Mouse (Mus musculus) c-Kit-negative CD71-positive TER-119-positive erythroid progenitor cells, embryonic 14.5 days (primary cell): Measurements from ENCODE around the gene Med15.
A peak's percentile ranks its signal among the peaks of the same experiment; 100 is the strongest.

Source experiments
- DNase-seq: peaks from one replicate; pipeline ENCODE4 v3.0.0-alpha.2; 2013; ENCODE audit warnings: low read depth, low spot score

Med15 gene

GRCm38 (mm10) chr16:17732431-17732830 lies 260 bp downstream of the Med15 start:
- DNase-seq: no peak

DNA sequence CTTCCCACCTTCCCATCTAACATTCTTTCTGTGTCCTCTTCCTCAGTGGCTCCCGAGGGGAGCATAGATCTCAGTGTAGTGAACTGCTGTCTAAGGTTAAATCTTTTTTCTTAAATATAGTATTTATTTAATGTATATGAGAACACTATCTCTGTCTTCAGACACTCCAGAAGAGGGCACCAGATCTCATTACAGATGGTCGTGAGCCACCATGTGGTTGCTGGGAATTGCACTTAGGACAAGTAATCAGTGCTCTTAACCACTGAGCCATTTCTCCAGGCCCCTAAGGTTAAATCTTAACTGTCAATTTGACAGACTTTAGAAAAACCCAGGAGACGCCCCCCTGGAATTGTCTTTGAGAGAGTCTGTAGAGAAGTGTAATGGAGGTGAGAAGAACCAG lies 670 bp downstream of the Med15 start:
- DNase-seq: no peak

GRCm38 (mm10) chr16:17729974-17730373 lies 2.7 kb downstream of the Med15 start:
- DNase-seq: no peak

GRCm38 (mm10) chr16:17727179-17727861 lies 5.4 kb downstream of the Med15 start:
- DNase-seq: peak; percentile 40

DNA sequence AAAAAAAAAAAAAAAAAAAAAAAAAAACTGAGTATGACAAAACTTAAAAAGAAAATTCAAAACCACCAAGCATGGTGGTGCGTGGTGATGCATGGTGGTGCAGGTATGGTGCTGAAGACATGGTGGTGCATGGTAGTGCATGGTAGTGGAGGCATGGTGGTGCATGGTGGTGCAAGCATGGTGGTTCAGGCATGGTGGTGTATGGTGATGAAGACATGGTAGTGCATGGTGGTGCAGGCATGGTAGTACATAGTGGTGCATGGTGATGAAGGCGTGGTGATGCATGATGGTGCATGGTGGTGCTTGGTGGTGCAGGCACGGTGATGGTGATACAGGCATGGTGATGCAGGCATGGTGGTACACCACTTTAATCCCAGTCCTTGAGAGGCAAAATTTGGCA lies 8.2 kb downstream of the Med15 start:
- no peak for DNase-seq

DNA sequence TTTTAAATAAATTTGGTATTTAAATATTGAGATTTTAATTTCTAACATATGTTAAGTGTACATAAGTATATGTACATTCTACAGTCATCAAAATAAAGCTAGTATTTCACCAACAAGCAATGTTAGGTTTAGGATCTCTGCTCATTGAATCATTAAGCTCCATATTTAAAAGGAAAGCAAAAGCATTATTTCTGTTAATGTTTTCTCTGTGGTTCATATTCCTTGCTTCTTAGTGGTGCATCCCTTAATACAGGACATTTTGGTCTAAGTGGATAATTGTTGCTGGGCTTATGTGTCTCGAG lies 9.4 kb downstream of the Med15 start:
- DNase-seq: no peak

DNA sequence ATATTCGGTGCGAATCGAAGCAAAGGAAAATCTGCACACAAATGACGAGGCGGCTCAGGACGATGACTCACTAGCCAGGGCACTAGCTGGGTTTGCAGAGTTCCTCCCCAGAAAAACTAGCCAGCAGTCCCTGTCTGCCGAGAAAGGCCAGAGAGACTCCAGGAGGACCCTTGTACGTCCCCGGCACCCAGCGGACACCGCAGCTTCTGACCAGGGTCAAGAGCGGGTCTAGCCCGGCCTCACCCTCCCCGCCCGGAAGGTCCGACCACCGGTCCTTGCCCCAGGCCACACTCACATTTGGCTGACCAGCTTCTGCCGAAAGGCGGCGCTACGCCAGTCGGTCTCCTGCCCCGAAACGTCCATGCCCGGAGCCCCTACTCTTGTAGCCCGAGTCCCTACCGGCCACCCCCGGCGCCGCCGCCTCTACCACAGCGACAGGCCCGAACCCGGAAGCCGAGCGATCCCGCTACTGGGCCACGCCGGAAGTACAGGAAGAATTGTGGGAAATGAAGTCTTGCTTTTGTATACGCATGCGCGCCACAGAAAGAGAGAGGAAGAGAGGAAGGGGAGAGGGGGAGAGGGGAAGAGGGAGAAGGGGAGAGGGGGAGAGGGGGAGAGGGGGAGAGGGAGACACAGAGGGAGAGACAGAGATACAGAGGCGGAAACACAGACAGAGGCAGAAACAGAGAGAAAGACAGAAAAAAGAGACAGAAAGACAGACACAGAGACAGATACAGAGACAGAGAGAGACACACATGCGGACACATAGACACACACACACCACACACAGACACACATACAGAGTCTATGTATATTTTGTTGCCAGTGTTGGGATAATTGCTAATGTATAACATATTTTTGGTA lies 10.0 kb downstream of the Med15 start:
- peak; percentile 72 for DNase-seq

GRCm38 (mm10) chr16:17721822-17722460 lies 10.8 kb downstream of the Med15 start:
- no peak for DNase-seq

DNA sequence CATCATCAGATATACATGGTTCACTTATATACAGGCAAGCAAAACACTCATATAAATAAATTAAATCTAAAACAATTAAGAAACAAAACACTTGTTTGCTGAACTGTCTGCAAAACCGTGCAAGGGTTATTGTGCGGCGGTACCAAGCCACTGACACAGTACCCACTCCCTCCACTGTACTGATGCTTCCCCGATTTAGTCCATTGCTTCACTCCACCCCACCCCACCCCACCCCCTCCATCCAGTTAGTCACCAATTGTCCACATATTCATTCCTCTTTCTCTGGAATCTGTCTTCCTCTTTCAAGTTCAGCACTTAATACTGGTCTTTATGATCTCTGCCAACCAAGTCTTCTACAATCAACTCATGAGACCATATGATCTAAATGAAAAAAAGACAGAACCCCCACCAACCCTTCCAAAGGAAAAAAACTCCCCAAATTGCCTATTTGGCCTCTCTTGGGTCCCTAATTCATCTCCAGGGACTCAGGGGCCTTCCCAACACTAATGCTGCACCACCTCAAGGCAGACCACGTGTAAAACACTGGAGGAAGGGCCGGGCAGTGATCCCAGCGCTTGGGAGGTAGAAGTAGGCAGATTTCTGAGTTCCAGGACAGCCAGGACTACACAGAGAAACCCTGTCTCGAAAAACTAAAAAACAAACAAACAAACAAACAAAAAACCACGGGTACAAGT lies 11.4 kb downstream of the Med15 start:
- no peak for DNase-seq

- DNase-seq: no peak
These were observed 14.9 kb downstream of the Med15 start for GRCm38 (mm10) chr16:17717791-17718190.

- DNase-seq: no peak
These were observed 25.1 kb downstream of the Med15 start for GRCm38 (mm10) chr16:17707541-17707940.

GRCm38 (mm10) chr16:17701043-17701405 lies 31.7 kb downstream of the Med15 start:
- no peak for DNase-seq

GRCm38 (mm10) chr16:17700386-17701042 lies 32.2 kb downstream of the Med15 start:
- no peak for DNase-seq

DNA sequence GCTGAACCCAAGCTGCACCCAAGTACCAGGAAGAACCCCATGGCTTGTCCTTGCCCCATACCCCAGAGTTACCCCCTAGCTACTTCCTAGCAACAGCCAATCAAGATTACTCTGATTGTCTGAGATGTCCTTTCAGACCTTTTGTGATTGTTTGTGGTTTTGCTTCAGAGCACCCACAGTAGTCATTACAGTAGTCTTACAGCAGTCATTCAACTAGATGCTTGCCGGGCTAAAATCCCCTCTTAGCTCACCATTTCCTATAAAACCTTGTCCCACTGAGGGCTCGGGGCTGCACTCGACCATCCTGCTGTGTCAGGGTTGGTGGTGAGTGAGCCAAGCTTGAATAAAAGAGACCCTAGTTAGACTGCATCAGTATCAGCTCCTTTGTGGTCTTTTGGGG lies 37.8 kb downstream of the Med15 start:
- no peak for DNase-seq

- no peak for DNase-seq
These were observed 62.8 kb downstream of the Med15 start for GRCm38 (mm10) chr16:17669886-17670285.

- no peak for DNase-seq
These were observed 67.1 kb downstream of the Med15 start for GRCm38 (mm10) chr16:17665568-17665967.

DNA sequence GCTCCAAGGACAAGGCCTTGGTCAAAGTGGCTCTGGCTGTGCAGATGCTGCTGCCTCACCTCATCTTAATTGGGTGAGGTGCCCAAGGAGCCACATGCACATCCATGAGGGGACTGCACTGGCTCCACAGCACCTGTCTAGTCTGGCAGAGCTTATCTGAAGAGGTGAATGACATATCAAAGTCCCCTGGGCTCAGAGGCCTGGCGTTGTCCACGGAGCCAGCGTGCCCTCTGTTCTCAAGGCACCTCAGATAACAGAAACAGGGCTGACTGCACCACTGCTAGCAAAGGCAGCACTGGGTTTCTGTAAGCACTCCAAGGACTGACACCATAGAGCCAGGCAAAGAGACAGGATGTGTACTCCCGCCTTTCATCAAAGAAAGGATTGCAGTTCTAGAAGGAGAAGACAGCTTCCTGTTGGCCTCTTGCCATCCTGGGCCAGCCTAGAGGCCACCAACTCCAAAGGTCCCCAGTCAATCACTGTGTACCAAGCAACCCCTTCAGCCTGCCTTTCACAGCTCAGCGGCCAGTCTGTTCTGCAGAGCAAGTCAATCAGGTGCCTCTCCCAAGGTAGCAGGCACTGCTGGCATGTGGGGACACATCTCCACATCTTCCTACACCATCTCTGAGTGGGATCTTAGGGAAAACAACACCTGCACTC lies 76.3 kb downstream of the Med15 start:
- DNase-seq: no peak

- no peak for DNase-seq
These were observed 78.4 kb downstream of the Med15 start for GRCm38 (mm10) chr16:17654188-17654795.

DNA sequence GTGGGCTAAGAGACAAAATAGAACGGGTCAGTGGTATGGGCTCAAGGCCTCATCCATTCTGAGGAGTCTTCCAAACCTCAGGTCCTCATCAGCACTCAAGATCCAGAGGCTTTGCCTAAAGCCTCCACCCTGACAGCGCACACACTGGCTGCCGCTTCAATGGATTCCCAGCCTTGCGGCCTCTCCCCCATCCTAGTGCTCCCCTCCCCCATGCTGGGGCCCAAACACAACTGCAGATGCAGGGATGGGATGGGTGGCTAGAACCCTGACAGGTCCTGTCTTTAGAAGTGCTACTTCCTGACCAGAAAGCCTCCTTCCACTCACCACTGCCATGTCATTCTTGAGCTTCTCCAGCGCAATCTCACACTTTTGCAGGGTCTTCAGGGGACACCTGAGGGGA lies 79.1 kb downstream of the Med15 start:
- DNase-seq: no peak

GRCm38 (mm10) chr16:17652607-17653006 lies 80.1 kb downstream of the Med15 start:
- no peak for DNase-seq

- no peak for DNase-seq
These were observed 82.0 kb downstream of the Med15 start for GRCm38 (mm10) chr16:17650711-17651110.
